Mouse (Mus musculus): ENCODE results near the gene Chst3.

DNA sequence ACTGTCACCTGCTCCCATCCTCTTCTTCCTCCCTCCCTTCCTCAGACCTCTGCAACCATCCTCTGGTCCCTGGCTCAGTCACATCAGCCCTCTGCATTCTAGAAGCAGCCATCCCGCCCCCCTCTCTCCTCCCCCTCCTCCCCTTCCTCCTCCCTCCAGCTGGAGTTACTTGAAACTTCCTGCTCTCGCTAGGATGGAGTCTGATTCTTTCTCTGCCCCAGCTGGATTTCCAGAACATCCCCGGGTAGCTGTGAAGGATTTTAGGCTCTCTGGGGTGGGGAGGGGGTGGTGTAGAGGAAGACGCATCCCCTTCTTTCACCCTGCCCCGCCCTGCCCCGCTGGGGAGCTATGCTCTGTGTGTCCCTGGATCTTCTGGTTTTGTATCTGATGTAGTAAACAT, 85.6 kb downstream of the Chst3 start:
- no peak for TF ChIP-seq HCFC1 (IDR thresholded peaks at IDR 0.05; ENCODE audit: low read depth, low read length)
- TF ChIP-seq ZKSCAN1 (IDR thresholded peaks at IDR 0.05; ENCODE audit: borderline replicate concordance, low read depth, low read length): no peak
- no peak for TF ChIP-seq MAX (IDR thresholded peaks at IDR 0.05; ENCODE audit: low read length)
- no peak for TF ChIP-seq CTCF (conservative IDR thresholded peaks at IDR 0.05 in 1 of 2, IDR thresholded peaks at IDR 0.05 in 1 of 2; ENCODE audit: low read depth in 2 of 2, low read length in 2 of 2)
- no peak for TF ChIP-seq IRF4 (IDR thresholded peaks at IDR 0.05; ENCODE audit: low read depth, low read length)
- TF ChIP-seq POLR2AphosphoS2 (IDR thresholded peaks at IDR 0.05; ENCODE audit: low read depth, low read length): no peak
- TF ChIP-seq POLR2A (IDR thresholded peaks at IDR 0.05; ENCODE audit: low read depth, low read length): no peak
- TF ChIP-seq ZMIZ1 (IDR thresholded peaks at IDR 0.05; ENCODE audit: low read depth, low read length): no peak
- TF ChIP-seq RAD21 (IDR thresholded peaks at IDR 0.05; ENCODE audit: low read depth, low read length): no peak
- no peak for TF ChIP-seq CHD1 (IDR thresholded peaks at IDR 0.05; ENCODE audit: low read depth, low read length)
- TF ChIP-seq TCF12 (IDR thresholded peaks at IDR 0.05; ENCODE audit: low read depth, low read length): no peak
- no peak for TF ChIP-seq ZNF384 (IDR thresholded peaks at IDR 0.05; ENCODE audit: low read depth, low read length)
- no peak for TF ChIP-seq CHD2 (IDR thresholded peaks at IDR 0.05; ENCODE audit: low read length)
- no peak for TF ChIP-seq ZC3H11A (IDR thresholded peaks at IDR 0.05; ENCODE audit: low read depth, low read length)
